In the genomic region with DNA sequence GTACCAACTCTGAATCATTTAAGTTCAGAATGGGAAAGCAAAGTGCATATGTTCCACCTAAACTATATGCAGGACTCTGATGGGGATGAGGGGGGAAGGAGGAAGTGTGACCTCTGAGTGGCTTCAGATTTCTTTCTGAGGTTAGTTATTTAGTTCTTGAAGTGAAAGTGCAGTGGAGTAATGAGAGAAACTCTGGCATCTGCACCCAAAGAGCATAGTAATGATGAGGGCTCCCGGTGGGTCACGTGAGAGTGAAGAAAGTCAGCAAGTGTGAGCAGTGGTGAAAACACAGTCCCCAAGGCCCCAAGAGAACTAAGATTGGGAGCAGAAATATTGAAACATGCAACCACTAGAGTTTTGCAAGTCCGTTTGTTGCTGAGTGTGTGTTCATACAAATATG, we compare ENCODE assay signal across 28 mouse cellular contexts.
DNase-seq lines count a peak whose midpoint lies in the region; ATAC-seq lines count a peak whose summit lies in the region.
"Had no signal": no experiment of that assay in that cellular context is flagged by ENCODE, and none has a peak within 500 bp of the region (broad histone marks: within the 10 kb centered on the region; RNA-seq: fewer than 3 reads in every experiment).

No protein-coding gene starts in this region.

- peak; percentile 72 for DNase-seq in heart, adult 11 months
- no peak for DNase-seq in heart, postnatal 4 days
- DNase-seq in A20 (ENCODE audit: low read depth, low spot score), result peak; percentile 58
- no peak for DNase-seq in right cerebral cortex, postnatal 10 days (ENCODE audit: low spot score in 2 of 2)
- no peak for DNase-seq in layer of hippocampus, postnatal 14 days (ENCODE audit: low spot score in 2 of 2)
- DNase-seq: adrenal gland, postnatal 14 days; cerebellum, adult 18-20 months; gastrocnemius, postnatal 25 days; heart, adult 2 months; heart, postnatal 10 days; liver; lung, adult 2 months; lung, postnatal 10 days; thymus, postnatal 25 days had no signal

- H3K9ac ChIP-seq in hindbrain, embryonic 13.5 days, result no peak overlapping the region
- H3K9ac ChIP-seq: embryonic facial prominence, embryonic 15.5 days; forebrain, embryonic 13.5 days; heart, embryonic 12.5 days; intestine, embryonic 15.5 days; liver, embryonic 14.5 days; midbrain, embryonic 12.5 days; neural tube, embryonic 13.5 days had no signal

- no peaks in the 10 kb centered on the region for H3K79me2 ChIP-seq in macrophage (ENCODE audit: inconsistent target)

- H3K4me1 ChIP-seq in hindbrain, embryonic 13.5 days (replicated peaks), result peaks cover 11% of the 10 kb centered on the region; the same call in 1 of the 2 replicates

- no peak overlapping the region for H3K4me2 ChIP-seq in hindbrain, embryonic 13.5 days
- H3K4me2 ChIP-seq: embryonic facial prominence, embryonic 15.5 days; forebrain, embryonic 13.5 days; heart, embryonic 12.5 days; intestine, embryonic 15.5 days; midbrain, embryonic 12.5 days; neural tube, embryonic 13.5 days had no signal

- peak; percentile 73 for ATAC-seq in granulocyte monocyte progenitor cell, adult 5-6 weeks (replicated peaks; ENCODE audit: poor library complexity, severe bottlenecking)
- no peak for ATAC-seq in hindbrain, embryonic 13.5 days (ENCODE audit: low FRiP score)
- ATAC-seq: forebrain, embryonic 13.5 days; hindbrain, postnatal 0 days had no signal

- peak overlapping the region; percentile 54 for H3K27ac ChIP-seq in macrophage
- H3K27ac ChIP-seq in hindbrain, embryonic 13.5 days, result no peak overlapping the region
- H3K27ac ChIP-seq: embryonic facial prominence, embryonic 10.5 days; embryonic facial prominence, embryonic 15.5 days; forebrain, embryonic 13.5 days; heart, adult 2 months; hindbrain, postnatal 0 days; intestine, embryonic 15.5 days; kidney, postnatal 0 days; left cerebral cortex, adult 2 months; liver, embryonic 14.5 days; midbrain, embryonic 12.5 days; neural tube, embryonic 13.5 days had no signal

- H3K27me3 ChIP-seq in hindbrain, embryonic 13.5 days, result no peaks in the 10 kb centered on the region
- H3K27me3 ChIP-seq: embryonic facial prominence, embryonic 15.5 days; forebrain, embryonic 13.5 days; heart, embryonic 12.5 days; intestine, embryonic 15.5 days; midbrain, embryonic 12.5 days; neural tube, embryonic 13.5 days had no signal

- WGBS in macrophage (ENCODE audit: missing documents), result 9% methylated on average over 3 of the region's 3 CpGs
- WGBS in hindbrain, embryonic 13.5 days, result 88% methylated on average over 3 of the region's 3 CpGs

- H3K36me3 ChIP-seq in macrophage (ENCODE audit: inconsistent target), result no peaks in the 10 kb centered on the region
- H3K36me3 ChIP-seq in hindbrain, embryonic 13.5 days, result no peaks in the 10 kb centered on the region
- H3K36me3 ChIP-seq: embryonic facial prominence, embryonic 10.5 days; embryonic facial prominence, embryonic 15.5 days; heart, embryonic 12.5 days; intestine, embryonic 15.5 days; midbrain, embryonic 12.5 days; neural tube, embryonic 13.5 days had no signal

- H3K4me3 ChIP-seq in macrophage (ENCODE audit: inconsistent target), result no peak overlapping the region
- H3K4me3 ChIP-seq in hindbrain, embryonic 13.5 days, result no peak overlapping the region
- H3K4me3 ChIP-seq: embryonic facial prominence, embryonic 10.5 days; embryonic facial prominence, embryonic 15.5 days; forebrain, embryonic 13.5 days; heart, adult 2 months; heart, embryonic 12.5 days; intestine, embryonic 15.5 days; left cerebral cortex, adult 2 months; midbrain, embryonic 12.5 days; neural tube, embryonic 13.5 days had no signal

- H3K9me3 ChIP-seq in hindbrain, embryonic 13.5 days, result no peaks in the 10 kb centered on the region
- H3K9me3 ChIP-seq: embryonic facial prominence, embryonic 10.5 days; embryonic facial prominence, embryonic 15.5 days; forebrain, embryonic 13.5 days; heart, embryonic 12.5 days; intestine, embryonic 15.5 days; midbrain, embryonic 12.5 days; neural tube, embryonic 13.5 days had no signal

Comparison
In these comparisons a context has a peak if more than half of its experiments do, and no peak if none do; other contexts are left out.
1. DNase-seq: peak in heart, adult 11 months (single experiment) and A20 (single experiment); none in heart, postnatal 4 days (single experiment), right cerebral cortex, postnatal 10 days (0 of 2) and layer of hippocampus, postnatal 14 days (0 of 2).